Mouse (Mus musculus): ENCODE results near the gene Bcdin3d. TPM values are rescaled to one million over a fixed set of nuclear protein-coding genes. Genes with fewer than 3 reads are reported as not detected.

The Bcdin3d gene
- polyA plus RNA-seq, 1 experiment from 2014 or later: 15.0 TPM

DNA sequence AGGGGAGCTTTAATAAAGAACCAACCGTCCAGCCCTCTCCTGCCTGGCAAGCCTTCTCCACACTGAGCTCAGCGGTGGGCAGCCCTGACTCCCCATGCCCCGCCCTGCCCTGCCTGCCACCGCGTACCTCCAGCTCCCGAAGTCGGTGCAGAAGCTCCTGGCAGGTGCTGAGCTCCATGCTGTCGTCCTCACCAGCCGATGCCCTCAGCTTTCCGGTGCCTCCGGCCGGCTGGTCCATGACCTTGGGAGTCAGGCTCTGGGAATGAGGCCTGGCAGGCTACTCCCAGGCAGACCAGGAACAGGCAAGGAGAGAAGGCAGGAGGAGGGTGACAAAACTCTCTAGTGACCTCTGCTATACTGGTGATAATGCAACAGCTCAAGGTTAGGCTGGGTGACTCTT is 40.6 kb downstream of the Bcdin3d start:
- Histone ChIP-seq H3K4me3 (no peak overlapping the region), H3K27ac (no peak overlapping the region), H3K9me3 (no peaks in the 10 kb centered on the region), H3K4me1 (peaks cover 44% of the 10 kb centered on the region), H3K27me3 (no peaks in the 10 kb centered on the region), H3K36me3 (peaks cover 20% of the 10 kb centered on the region), H3K4me2 (no peak overlapping the region), H3K9ac (no peak overlapping the region)
- ATAC-seq (ENCODE audit: borderline replicate concordance, extremely low read depth, low FRiP score, low TSS enrichment): no peak
- WGBS: 64% methylated on average over 12 of the region's 12 CpGs

DNA sequence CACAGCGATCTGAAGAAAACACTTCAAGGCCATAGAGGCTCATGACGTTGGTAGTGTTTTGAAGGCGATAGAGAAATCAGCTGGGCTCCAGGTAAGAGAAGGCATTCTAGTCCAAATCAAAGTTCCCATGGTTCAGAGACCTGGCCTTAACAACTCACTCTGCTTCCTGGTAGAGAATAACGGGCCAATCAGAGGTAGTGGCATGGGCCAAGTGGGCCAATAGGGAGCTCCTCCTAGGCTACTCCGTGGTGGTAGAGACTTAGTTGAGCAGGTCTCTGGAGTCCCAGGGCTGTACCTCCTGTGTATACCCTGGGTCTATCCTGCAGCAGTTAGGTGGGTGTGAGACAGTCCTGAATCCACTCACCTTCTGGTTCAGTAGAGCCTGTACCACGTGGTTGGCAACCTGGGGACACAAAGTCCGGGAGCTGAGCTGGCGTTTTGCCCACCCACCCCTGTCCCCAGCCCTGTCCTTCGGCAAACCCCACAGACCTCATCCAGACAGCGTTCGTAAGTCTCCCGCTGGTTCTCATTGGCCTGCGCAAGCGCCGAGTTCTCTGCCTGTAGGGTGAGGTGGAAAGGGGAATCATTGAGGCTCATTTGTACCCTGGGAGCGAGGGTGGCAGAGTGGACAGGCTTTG is 41.3 kb downstream of the Bcdin3d start:
- no peak for ATAC-seq (ENCODE audit: borderline replicate concordance, extremely low read depth, low FRiP score, low TSS enrichment)
- 84% methylated on average over 16 of the region's 16 CpGs for WGBS
- Histone ChIP-seq H3K9me3 (no peaks in the 10 kb centered on the region), H3K27ac (no peak overlapping the region), H3K9ac (no peak overlapping the region), H3K4me2 (no peak overlapping the region), H3K27me3 (no peaks in the 10 kb centered on the region), H3K4me1 (peaks cover 40% of the 10 kb centered on the region), H3K4me3 (no peak overlapping the region), H3K36me3 (peaks cover 22% of the 10 kb centered on the region)

DNA sequence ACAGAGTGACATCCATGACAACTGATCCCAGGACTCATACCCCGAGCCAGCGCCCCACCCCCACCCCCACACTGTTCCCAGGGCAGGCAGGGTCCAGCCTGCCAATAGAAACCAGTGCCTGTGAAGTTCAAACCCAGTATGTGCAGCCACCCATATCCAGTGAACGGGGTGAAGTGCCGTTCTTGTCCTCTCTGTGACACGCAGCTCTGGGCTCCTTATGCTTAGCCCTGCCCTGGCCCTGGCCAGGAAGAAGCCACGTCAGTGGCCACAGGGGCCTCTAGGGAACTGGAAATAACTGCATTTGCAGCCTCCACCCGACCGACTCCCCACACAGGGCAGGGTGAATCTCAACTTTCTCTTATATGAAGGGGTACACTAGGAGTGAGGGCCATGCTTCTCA is 42.6 kb downstream of the Bcdin3d start:
- H3K9me3 ChIP-seq: no peaks in the 10 kb centered on the region
- no peak for ATAC-seq (ENCODE audit: borderline replicate concordance, extremely low read depth, low FRiP score, low TSS enrichment)
- 60% methylated on average over 8 of the region's 8 CpGs for WGBS
- H3K4me2 ChIP-seq: no peak overlapping the region
- H3K4me1 ChIP-seq: peaks cover 33% of the 10 kb centered on the region
- H3K27ac ChIP-seq: no peak overlapping the region
- H3K9ac ChIP-seq: no peak overlapping the region
- peaks cover 34% of the 10 kb centered on the region for H3K36me3 ChIP-seq
- H3K27me3 ChIP-seq: no peaks in the 10 kb centered on the region
- no peak overlapping the region for H3K4me3 ChIP-seq

DNA sequence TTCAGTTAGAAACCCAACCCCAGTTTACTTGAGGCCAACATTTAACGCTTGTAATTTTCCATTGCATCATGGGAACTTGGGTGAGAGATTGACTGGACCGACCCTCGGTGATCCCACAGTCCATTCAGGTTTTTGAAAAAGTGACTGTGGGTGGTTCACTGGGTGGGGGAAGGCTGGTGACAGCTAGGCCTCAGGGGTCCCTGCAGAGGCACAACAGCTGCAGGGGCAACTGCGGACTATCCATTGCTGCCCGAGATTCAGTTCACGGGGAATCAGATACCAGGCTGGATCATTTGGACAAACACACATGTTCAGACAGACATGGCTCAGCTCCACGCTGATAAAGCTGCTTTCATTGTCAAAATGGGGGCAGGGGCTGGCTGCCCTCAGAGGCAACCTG is 43.0 kb downstream of the Bcdin3d start:
- Histone ChIP-seq H3K27me3 (no peaks in the 10 kb centered on the region), H3K9me3 (no peaks in the 10 kb centered on the region), H3K27ac (peak overlapping the region; percentile 33; the same call in 1 of the 2 replicates), H3K4me2 (no peak overlapping the region), H3K4me1 (peaks cover 33% of the 10 kb centered on the region), H3K36me3 (peaks cover 38% of the 10 kb centered on the region), H3K4me3 (no peak overlapping the region), H3K9ac (no peak overlapping the region)
- WGBS: 64% methylated on average over 7 of the region's 7 CpGs
- no peak for ATAC-seq (ENCODE audit: borderline replicate concordance, extremely low read depth, low FRiP score, low TSS enrichment)

DNA sequence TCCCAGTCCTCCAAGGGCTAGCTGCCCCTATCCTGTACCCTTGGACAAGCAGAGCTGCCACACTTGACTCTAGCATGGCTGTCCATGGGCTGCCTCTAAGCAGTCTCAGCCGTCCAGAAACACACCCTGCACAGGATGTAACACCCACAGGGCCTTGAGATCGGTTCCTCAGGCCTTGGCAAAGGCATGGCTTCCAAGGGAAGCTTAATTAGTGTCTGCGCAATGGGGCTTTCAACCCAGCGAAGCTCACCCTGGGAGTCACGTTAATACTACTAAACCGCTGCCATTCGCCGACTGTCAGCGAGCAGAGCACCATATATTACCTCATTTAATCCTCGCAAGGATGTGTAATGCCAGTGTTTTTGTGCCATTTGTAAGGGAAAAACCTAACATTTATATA is 43.5 kb downstream of the Bcdin3d start:
- no peak overlapping the region for H3K4me2 ChIP-seq
- H3K27me3 ChIP-seq: no peaks in the 10 kb centered on the region
- 82% methylated on average over 10 of the region's 10 CpGs for WGBS
- H3K9ac ChIP-seq: no peak overlapping the region
- H3K4me3 ChIP-seq: no peak overlapping the region
- H3K9me3 ChIP-seq: no peaks in the 10 kb centered on the region
- ATAC-seq (ENCODE audit: borderline replicate concordance, extremely low read depth, low FRiP score, low TSS enrichment): no peak
- peaks cover 31% of the 10 kb centered on the region for H3K4me1 ChIP-seq
- peak overlapping the region; percentile 15; the same call in 1 of the 2 replicates for H3K27ac ChIP-seq
- peaks cover 42% of the 10 kb centered on the region for H3K36me3 ChIP-seq

DNA sequence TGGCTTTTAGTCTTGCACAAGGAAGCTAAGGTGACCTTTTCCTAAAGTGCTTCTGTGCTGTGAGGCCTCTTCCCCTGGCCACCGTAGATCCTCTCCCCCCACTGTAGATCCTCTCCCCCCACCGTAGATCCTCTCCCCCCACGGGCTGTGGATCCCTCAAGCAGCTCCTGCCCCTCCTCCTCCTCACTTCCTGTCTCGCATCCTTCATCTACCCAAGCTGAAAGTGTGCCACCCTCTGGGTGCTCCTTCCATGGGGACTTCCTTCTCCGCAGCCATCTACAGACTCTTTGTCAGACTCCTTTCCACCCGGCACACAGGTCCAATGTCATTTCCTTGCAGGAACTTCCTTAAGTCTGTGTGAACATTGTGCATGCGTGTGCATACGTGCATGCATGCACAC is 44.1 kb downstream of the Bcdin3d start:
- H3K4me2 ChIP-seq: no peak overlapping the region
- WGBS: 71% methylated on average over 8 of the region's 8 CpGs
- peaks cover 26% of the 10 kb centered on the region for H3K4me1 ChIP-seq
- H3K9ac ChIP-seq: no peak overlapping the region
- no peaks in the 10 kb centered on the region for H3K27me3 ChIP-seq
- no peak overlapping the region for H3K4me3 ChIP-seq
- ATAC-seq (ENCODE audit: borderline replicate concordance, extremely low read depth, low FRiP score, low TSS enrichment): no peak
- no peaks in the 10 kb centered on the region for H3K9me3 ChIP-seq
- H3K27ac ChIP-seq: peak overlapping the region; percentile 15; the same call in 1 of the 2 replicates
- H3K36me3 ChIP-seq: peaks cover 48% of the 10 kb centered on the region

DNA sequence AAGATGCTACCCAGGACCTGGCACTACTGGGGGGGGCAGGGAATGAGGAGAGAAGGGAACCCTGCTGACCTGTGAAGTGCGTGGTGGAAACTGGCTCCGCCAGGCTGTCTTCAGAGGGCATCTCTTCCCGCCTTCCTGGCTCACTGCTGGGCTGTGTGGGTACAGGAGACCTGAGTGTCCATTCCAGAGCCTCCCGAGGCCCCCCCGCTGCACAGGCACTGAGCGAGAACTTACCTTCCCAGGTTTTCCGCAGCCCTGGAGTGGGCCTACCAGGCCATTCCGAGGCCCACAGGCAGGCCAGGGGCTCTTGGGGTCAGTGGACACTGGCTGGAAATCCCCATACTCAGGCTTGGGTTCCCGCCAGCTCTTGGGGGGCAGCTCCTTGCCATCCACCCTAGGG is 50.6 kb downstream of the Bcdin3d start:
- Histone ChIP-seq H3K4me1 (peaks cover 27% of the 10 kb centered on the region), H3K27ac (no peak overlapping the region), H3K4me3 (no peak overlapping the region), H3K36me3 (peaks cover 48% of the 10 kb centered on the region), H3K9ac (no peak overlapping the region), H3K4me2 (no peak overlapping the region), H3K9me3 (no peaks in the 10 kb centered on the region), H3K27me3 (no peaks in the 10 kb centered on the region)
- no peak for ATAC-seq (ENCODE audit: borderline replicate concordance, extremely low read depth, low FRiP score, low TSS enrichment)
- 90% methylated on average over 9 of the region's 9 CpGs for WGBS

DNA sequence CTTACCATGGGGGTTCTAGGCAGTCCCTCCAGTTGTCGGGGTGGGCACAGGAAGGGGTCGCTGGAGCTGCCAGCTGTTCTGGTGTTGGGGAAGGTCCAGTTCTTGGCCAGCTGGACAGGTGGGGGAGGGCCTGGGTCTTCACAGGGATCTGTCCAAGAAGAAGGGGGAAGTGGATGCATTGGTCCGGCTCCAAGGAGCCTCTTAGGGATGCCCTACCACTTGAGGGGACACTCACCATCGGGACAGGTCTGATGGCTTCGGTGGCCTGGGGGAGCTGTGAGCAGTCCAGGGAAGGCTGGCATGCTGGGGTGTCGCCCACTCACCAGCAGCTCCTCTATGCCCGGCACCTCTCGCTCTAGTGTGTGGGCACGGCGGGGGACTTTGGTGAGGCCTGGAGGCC is 51.4 kb downstream of the Bcdin3d start:
- no peak overlapping the region for H3K4me3 ChIP-seq
- WGBS: 84% methylated on average over 10 of the region's 10 CpGs
- H3K4me1 ChIP-seq: peaks cover 31% of the 10 kb centered on the region
- peaks cover 43% of the 10 kb centered on the region for H3K36me3 ChIP-seq
- ATAC-seq (ENCODE audit: borderline replicate concordance, extremely low read depth, low FRiP score, low TSS enrichment): no peak
- no peak overlapping the region for H3K4me2 ChIP-seq
- no peak overlapping the region for H3K9ac ChIP-seq
- no peaks in the 10 kb centered on the region for H3K9me3 ChIP-seq
- no peak overlapping the region for H3K27ac ChIP-seq
- H3K27me3 ChIP-seq: no peaks in the 10 kb centered on the region

DNA sequence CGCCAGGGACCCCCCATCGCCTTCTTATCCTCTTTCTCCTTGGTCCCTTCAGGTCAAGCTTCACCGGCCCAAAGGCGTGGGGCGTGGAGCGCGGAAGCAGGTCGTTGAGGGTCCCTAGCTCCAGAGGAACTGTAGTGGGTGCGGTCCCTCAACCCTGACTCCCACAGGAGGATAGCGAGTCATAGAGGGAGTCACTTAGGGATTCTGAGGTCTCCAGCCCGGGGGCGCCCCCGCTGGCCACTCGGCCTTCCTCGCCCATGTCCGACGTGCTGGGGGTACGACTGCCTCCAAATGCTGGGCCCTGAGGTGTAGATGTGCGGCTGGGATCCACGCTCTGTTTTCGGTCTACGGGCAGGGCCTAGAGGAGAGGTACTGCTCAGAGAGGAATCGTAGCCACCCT is 52.0 kb downstream of the Bcdin3d start:
- Histone ChIP-seq H3K4me1 (peaks cover 36% of the 10 kb centered on the region), H3K27me3 (no peaks in the 10 kb centered on the region), H3K4me2 (no peak overlapping the region), H3K27ac (no peak overlapping the region), H3K9ac (no peak overlapping the region), H3K36me3 (peaks cover 37% of the 10 kb centered on the region), H3K4me3 (no peak overlapping the region), H3K9me3 (no peaks in the 10 kb centered on the region)
- no peak for ATAC-seq (ENCODE audit: borderline replicate concordance, extremely low read depth, low FRiP score, low TSS enrichment)
- 90% methylated on average over 23 of the region's 23 CpGs for WGBS

DNA sequence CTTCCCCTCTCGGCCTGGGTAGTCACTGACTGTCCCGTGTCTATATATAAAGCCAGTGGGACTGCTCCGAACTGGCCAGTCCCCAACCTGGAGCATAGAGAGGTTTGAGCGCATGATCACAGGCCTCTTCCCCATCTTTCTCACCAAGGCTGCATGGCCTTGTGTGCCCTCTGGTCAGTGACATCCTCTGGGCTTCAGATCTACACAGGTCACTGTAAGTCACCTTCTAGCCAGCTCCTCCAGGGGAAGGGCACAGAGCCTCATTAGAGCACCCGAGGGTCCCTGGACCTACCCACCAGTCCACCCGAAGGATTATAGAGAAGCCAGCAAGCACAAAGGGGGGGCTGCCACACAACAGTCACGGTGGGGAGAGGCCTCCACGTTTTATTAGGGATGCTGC is 52.9 kb downstream of the Bcdin3d start:
- Histone ChIP-seq H3K9me3 (no peaks in the 10 kb centered on the region), H3K9ac (no peak overlapping the region), H3K36me3 (peaks cover 30% of the 10 kb centered on the region), H3K4me1 (peaks cover 41% of the 10 kb centered on the region), H3K27ac (peak overlapping the region; percentile 98), H3K4me2 (peak overlapping the region; percentile 51; the same call in 1 of the 2 replicates), H3K4me3 (no peak overlapping the region), H3K27me3 (no peaks in the 10 kb centered on the region)
- ATAC-seq (ENCODE audit: borderline replicate concordance, extremely low read depth, low FRiP score, low TSS enrichment): no peak
- 65% methylated on average over 8 of the region's 8 CpGs for WGBS

DNA sequence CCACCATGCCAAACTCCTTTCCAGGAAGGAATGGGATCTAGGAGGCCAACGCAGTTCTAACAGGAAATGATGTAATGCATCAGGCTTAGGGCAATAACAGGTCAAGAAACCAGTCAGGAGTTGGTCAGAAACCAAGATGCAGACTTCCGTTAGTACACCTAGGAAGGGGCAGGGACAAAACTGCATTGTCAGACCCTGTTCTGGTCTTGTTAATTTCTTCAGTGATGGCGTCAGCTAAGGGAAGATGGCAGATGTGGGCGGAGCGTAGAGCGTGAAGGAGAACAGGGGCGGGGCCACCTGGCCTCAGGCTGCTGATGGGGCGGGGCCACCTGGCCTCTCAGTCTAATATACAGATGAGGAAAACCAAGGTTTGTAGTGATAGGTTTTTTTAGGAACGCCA is 53.4 kb downstream of the Bcdin3d start:
- ATAC-seq (ENCODE audit: borderline replicate concordance, extremely low read depth, low FRiP score, low TSS enrichment): peak; percentile 16; the same call in 1 of the 2 replicates
- H3K4me2 ChIP-seq: peak overlapping the region; percentile 51
- peak overlapping the region; percentile 98 for H3K27ac ChIP-seq
- WGBS: 51% methylated on average over 9 of the region's 9 CpGs
- peak overlapping the region; percentile 15; the same call in 1 of the 2 replicates for H3K4me3 ChIP-seq
- no peak overlapping the region for H3K9ac ChIP-seq
- H3K4me1 ChIP-seq: peaks cover 45% of the 10 kb centered on the region
- H3K9me3 ChIP-seq: no peaks in the 10 kb centered on the region
- H3K36me3 ChIP-seq: peaks cover 24% of the 10 kb centered on the region
- no peaks in the 10 kb centered on the region for H3K27me3 ChIP-seq

DNA sequence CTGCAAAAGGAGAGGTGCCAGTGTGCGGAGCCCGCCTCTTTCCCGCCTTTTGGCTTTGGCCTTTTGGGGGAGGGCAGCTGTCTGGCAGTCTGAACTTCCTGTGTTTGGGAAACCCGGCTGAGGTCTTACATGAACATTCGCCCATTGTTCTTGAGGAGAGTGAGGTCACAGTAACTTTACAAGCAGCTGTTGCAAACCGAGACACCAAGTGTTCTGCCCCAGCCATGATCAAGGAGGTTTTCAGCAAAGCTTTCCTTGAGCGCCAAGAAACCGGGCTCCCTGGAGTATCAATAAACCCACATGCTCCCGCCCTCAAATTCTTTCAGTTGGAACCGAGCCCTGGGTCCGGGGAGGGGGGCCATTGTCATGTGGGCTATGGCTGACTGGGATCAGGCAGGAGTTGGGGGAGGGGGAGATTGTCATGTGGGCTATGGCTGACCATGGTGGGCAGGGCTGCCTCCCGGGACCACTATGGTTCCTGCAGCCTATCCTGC is 54.0 kb downstream of the Bcdin3d start:
- H3K9ac ChIP-seq: peak overlapping the region; percentile 20; the same call in 1 of the 2 replicates
- peak; percentile 74 for ATAC-seq (ENCODE audit: borderline replicate concordance, extremely low read depth, low FRiP score, low TSS enrichment)
- H3K4me2 ChIP-seq: peak overlapping the region; percentile 51
- H3K36me3 ChIP-seq: peaks cover 20% of the 10 kb centered on the region
- H3K4me3 ChIP-seq: peak overlapping the region; percentile 15; the same call in 1 of the 2 replicates
- H3K27me3 ChIP-seq: no peaks in the 10 kb centered on the region
- H3K4me1 ChIP-seq: peaks cover 47% of the 10 kb centered on the region
- no peaks in the 10 kb centered on the region for H3K9me3 ChIP-seq
- WGBS: 2% methylated on average over 12 of the region's 12 CpGs
- H3K27ac ChIP-seq: peak overlapping the region; percentile 98

All from lung, embryonic 15.5 days (tissue).